1 mouse cellular context compared by ENCODE assay signal in the genomic region with DNA sequence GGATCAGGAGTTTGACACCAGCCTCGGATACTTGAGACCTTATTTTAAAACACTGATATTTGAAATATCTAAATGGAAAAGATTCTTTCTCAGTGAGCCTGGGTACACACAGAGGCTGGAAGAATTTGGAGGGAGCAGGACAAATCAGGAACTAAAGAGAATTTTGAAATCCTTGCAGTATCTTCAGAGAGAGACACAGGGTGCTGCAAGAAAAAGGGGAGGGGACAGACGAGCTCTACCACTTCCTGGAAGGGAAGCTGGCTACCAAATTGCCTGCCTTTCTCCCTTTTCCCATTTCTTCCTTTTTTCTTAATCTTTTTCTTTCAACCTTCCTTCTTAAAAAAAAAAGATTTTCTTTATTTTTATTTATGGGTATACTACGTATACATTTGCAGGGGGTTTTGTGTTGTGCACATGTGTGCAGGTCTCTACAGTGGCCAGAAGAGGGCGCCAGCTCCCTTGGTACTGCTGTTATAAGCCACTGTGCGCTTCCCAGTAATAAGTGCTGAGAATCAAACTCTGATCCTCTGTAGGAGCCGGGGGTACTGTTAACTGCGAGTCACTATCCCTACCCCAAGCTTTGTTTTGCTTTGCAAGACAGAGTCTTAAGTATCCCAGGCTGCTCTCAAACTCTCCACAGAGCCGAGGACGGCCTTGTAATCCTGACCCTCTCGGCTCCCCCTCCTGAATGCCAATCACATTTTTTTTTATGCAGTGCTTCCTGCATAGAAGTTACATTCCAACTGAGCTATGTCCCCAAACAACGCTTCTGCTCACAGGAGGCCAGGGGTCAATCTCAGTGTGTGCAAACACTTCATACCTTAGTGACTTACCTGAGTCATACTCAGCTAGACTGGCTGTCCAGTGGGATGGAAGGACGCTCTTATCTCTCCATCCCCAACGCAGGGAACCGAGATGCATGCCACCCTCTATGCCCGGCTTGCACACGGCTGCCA.
TF ChIP-seq lines count a peak whose summit lies in the region.

No protein-coding gene starts in this region.

TF ChIP-seq in MEL, 35 proteins besides CTCF, POLR2A, EP300 and RAD21:
- TF ChIP-seq MYC (IDR thresholded peaks at IDR 0.05; ENCODE audit: low read depth, low read length) = no peak
- TF ChIP-seq ZC3H11A (IDR thresholded peaks at IDR 0.05; ENCODE audit: low read depth, low read length) = 0 out of 2 replicates have a peak, but pooled peaks have one; percentile 47
- no peak for TF ChIP-seq TCF12 (IDR thresholded peaks at IDR 0.05; ENCODE audit: low read depth, low read length)
- peak; percentile 50 for TF ChIP-seq SMC3 (IDR thresholded peaks at IDR 0.05; ENCODE audit: low read depth, low read length)
